Mouse (Mus musculus): ENCODE results near the gene Madd.

Madd gene

DNA sequence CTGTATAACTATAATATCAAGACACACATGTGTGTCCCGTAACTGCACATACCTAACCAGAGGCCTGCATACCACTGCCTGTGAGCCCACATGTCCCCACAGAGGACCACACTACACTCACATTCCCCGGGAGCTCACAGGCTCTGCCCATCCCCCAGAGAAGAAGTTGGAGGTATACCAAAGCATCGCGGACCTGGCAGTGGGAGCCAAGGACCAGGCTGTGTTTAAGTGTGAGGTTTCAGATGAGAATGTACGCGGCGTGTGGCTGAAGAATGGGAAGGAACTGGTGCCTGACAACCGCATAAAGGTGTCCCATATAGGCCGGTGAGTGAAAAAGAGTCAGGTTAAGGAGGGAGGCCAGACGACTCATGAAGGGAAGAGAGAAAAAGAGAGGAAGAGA is 58.5 kb downstream of the Madd start:
- in situ Hi-C loops (cut with MseI, MboI) = no loop called here

DNA sequence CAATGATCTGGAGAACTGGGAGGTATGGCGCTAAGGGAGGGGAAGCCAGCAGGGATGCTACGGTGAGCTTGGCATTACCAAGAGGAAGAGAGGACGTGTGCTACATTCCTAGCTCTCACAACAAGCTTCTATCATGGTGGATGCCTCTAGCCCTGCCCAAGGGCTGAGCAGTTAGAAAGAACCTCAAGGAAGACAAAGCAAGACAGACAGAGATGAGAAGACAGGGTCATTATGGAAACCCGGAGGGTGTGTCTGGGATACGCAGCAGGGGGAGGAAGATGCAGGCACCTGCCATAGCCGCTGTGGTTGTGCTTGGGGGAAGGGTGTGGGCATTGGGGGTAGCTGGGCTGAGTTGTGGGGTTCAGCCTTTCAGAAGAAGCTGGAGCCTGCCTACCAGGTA is 60.1 kb downstream of the Madd start:
- in situ Hi-C loops (cut with MseI, MboI) = no loop called here

DNA sequence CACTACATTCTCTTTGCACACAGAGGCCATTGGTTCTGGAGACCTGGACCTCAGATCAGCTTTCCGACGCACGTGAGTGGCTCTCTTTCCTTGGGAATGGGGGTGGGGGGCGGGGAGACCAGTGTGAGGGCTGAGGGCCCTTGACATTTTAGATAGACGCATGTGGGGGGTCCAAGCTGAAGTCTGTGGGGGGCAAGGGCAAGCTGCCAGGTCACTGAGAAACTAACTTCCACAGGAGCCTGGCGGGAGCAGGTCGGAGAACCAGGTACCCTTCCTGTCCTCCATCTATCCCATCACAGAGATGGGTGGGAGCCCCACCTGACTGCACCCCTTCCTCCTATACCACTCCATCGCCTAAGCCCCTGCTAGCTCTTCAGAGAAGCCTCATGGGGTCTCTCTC is 62.1 kb downstream of the Madd start:
- in situ Hi-C loops (cut with MseI, MboI) = no loop called here

DNA sequence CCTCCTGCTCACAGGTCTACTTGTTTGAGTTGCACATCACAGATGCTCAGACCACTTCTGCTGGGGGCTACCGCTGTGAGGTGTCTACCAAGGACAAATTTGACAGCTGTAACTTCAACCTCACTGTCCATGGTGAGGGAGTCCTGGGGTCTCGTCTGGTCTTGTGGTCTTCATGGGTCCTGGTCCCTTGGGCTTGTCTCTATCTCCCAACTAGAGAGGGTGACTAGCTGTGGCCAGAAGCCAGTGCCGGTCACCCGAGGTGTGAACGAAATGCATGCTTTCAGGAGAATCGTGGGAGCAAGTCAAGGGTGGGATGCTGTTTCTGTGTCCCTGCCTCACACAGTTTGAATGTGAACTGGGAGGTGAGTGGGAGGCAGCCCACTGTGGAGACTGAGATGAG is 62.6 kb downstream of the Madd start:
- in situ Hi-C loops (cut with MseI, MboI) = no loop called here

DNA sequence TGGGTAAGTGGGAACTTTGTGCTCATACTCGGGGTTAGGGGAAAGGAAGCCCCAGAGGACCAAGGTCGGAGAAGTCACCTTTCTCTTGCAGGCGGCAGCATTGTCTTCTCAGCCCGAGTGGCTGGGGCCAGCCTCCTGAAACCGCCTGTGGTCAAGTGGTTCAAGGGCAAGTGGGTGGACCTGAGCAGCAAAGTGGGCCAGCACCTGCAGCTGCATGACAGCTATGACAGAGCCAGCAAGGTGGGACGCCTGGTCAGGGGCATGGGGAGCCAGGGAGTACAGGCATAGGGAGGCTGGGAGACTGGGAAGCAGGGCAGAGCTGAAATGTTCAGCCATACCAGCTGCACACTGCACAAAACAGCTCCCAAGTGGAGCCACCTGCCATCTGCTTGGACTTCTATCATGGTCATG is 63.4 kb downstream of the Madd start:
- in situ Hi-C loops (cut with MseI, MboI) = no loop called here

DNA sequence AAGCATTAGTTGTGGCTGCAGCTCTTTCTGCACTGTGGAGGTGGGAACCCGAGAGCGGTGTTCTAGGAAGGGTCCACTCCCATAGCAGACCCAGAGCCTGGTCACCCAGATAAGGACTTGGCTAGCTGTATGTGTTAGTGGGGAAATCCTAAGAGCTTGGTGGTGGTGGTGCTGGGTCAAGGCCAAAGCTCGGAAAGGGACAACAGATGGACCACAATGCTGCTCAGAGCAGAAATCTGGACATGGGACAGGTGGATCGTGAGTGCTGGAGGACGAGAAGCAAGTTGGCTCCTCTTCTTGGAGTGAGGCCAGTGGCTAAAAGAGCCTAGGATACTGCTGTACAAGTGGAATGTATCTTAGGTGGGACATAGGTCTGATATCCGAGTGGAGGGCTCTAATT is 64.1 kb downstream of the Madd start:
- in situ Hi-C loops (cut with MseI, MboI) = loop anchor here (5.0 to 10.0 kb wide), 2 partner anchors 68 to 115 kb away; partner anchors contain the start of gene Ddb2 (in 1 of the 2)

DNA sequence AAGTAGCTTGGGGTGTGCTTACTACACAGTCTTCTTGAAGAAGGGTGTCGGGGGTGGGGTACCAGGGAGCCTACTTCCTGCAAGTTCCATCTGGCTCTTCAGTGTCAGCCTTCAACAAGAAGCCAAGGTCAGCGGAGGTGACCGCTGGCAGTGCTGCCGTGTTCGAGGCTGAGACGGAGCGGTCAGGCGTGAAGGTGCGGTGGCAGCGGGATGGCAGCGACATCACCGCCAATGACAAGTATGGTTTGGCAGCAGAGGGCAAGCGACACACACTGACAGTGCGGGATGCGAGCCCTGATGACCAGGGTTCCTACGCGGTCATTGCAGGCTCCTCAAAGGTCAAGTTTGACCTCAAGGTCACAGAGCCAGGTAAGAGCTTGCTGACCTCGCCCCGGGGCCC is 64.6 kb downstream of the Madd start:
- in situ Hi-C loops (cut with MseI, MboI) = loop anchor here (5.0 to 10.0 kb wide), 2 partner anchors 68 to 116 kb away; partner anchors contain the start of gene Ddb2 (in 1 of the 2)

DNA sequence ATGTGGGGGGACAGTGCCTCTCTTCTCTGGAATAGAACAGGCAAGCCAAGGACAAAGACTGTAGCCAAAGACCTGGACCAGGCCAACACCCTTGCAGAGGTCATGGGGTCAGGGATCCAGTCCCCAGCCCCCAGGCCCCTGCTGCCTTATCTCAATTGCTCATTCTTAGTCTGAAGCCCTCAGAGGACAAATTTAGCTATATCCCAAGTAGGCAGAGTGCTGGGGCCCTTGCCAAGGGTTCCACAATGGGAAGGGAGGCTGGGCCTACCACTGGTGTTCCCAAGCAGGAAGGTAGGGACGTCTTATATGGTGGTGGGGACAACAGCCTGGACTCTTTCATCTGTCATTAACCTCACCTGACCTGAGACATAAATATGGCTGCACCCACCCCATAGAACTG is 65.0 kb downstream of the Madd start:
- in situ Hi-C loops (cut with MseI, MboI) = loop anchor here (5.0 to 10.0 kb wide), 2 partner anchors 69 to 116 kb away; partner anchors contain the start of gene Ddb2 (in 1 of the 2)

DNA sequence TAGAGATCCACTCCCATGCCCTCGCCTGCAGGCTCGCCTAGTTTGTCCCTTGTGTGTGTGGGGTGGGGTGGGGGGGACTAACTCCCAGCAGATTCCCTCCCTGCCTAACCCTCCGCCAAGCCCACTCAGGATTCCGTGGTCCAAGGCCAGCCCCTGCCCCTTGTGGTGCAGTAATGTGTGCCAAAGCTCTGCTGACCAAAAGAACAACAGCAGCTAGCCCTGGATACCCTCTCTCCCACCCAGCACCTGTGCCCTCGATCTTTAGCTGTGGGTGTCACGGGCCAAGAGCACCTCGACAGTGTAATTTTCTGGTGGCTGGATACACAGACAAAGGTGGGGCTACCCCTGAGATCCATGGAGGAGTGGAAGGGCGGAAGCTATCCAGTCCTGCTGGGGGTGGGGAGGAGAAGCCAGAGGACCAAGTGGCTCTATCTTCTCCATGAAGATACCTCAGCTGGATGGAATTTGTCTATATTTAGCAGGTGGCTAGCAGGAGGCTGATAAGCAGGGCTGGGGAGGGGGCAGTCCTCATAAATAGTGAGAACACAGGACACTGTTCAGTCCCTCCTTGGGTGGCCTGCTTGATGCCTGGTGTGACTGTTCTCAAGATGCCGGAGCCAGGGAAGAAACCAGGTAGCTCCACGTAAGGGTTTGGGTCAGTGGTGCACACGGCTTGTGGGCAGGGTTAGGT is 65.9 kb downstream of the Madd start, which contains the start of gene Mybpc3:
Mybpc3 (plus strand) TSS at position 560 of the 691 bp plus-strand sequence.
- in situ Hi-C loops (cut with MseI, MboI) = loop anchor here (5.0 to 10.0 kb wide), 2 partner anchors 70 to 117 kb away; partner anchors contain the start of gene Ddb2 (in 1 of the 2)

DNA sequence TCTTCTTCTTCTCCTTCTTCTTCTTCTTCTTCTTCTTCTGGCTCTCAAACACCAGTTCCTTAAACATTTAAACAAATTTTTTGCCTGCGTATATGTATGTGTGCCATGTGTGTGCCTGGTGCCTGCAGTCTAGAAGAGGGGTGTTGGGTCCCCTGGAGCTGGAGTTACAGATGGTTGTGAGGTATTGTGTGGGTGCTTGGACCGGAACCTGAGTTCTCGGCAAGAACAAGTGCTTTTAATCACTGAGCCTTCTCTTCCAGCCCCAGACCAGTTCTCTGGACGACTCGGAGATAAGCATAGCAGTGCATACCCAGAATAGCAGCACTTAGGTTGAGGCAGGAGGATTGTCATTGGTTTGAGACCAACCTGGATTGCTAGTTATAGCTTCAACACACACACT is 66.8 kb downstream of the Madd start:
- in situ Hi-C loops (cut with MseI, MboI) = loop anchor here (5.0 to 10.0 kb wide), 2 partner anchors 70 to 118 kb away; partner anchors contain the start of gene Ddb2 (in 1 of the 2)

DNA sequence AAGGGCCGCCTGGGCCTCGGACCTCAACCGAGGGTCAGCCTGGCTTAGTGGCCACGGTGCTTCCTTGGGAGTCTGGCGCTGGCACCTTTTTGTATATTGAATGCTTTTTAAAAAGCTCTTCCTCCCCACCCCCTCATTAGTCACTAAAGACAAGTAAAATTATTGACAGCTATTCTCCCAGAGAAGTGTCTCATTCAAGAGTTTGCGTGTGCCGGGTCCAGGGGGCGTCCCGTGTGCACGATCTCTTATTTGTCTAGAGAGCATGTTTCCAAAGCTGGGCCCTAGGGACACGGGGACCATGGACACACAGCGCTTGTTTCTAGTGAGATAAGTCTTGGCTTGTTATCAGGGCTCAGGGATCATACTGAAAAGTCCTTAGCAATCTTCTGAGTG is 68.1 kb downstream of the Madd start:
- in situ Hi-C loops (cut with MseI, MboI) = loop anchor here (5.0 to 10.0 kb wide), 2 partner anchors 72 to 119 kb away; partner anchors contain the start of gene Ddb2 (in 1 of the 2)

DNA sequence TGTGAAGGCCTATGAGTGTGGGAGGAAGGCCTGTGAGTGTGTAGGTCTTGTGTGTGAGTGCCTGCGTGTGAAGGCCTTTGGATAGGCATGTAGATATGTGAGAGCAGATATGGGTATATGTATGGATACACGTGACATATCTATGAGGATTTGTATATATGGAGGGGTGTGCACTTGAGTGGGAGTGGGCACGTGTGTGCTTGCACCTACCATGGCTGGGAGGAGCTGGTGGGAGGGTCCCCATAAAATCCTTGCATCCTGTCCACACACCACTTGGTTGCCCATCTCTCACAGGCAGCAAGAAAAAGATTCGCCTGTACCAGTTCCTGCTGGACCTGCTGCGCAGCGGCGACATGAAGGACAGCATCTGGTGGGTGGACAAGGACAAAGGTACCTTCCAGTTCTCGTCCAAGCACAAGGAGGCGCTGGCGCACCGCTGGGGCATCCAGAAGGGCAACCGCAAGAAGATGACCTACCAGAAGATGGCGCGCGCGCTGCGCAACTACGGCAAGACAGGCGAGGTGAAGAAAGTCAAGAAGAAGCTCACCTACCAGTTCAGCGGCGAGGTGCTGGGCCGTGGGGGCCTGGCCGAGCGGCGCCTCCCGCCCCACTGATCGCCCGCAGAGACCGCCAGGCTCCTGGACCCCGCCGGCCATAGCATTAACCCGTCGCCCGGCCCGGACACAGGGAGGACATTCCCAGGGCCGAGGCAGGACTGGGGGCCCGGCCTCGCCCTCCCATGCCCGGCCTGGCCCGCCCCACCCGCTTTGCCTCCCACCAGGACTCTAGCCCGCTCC is 68.7 kb downstream of the Madd start:
- in situ Hi-C loops (cut with MseI, MboI) = loop anchor here (5.0 to 10.0 kb wide), 2 partner anchors 72 to 120 kb away; partner anchors contain the start of gene Ddb2 (in 1 of the 2)

DNA sequence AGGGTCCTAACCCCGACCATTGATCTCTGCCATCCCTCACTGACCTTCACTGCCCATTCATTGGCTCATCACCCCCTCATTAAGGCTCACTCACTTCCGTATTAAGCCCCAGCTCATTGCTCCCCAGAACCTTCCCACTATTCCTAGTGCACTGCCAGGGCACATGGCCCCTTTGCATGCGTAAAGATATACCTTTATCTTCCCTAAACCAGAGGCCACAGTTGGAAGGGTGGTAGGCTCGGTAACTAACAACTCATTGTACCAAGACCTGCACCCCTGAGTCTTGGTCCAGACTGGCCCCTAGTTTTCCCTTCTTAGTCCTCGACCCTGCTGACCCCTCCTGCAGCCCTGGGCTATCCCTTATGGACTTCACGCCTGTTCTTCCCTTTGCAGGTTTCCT is 69.8 kb downstream of the Madd start:
- in situ Hi-C loops (cut with MseI, MboI) = loop anchor here in 1 of 2 experiments (10.0 kb wide), 1 partner anchor 121 kb away; the partner anchor contains the start of gene Ddb2

DNA sequence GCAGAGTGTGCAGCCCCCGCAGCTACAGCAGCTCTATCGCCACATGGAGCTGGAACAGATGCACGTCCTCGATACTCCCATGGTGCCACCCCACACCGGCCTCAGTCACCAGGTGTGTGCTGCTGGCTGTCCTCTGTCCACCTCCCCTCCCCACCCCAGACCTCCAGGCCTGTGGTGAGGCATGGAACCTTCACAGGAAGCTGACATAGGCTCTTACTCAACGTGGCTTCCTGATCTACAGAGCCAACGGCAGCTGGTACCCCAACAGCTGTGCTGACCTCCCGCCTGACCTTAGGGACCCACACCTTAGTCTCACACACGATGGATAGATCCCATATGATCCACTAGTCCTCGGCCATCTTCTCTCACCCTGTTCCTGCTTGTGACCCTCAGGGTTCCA is 70.3 kb downstream of the Madd start:
- in situ Hi-C loops (cut with MseI, MboI) = loop anchor here in 1 of 2 experiments (10.0 kb wide), 1 partner anchor 121 kb away; the partner anchor contains the start of gene Ddb2

DNA sequence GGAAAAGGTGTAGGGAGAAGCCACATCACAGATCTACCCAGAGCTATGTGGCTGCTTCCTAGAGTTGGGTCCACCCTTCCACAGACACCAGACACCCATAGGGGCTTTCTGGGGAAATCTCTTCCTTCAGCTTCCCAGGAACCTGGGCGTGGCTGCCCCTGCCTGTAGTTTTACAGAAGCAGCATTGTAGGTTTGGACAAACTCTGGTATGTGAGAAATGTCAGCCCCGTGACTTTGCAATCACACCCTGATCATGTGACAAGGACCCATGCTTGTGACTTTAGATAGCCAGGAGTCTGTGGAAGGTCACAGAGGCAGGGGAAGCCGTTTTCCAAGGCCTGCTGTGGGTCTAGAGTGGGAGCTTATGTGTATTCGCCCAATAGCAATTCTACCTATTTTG is 71.1 kb downstream of the Madd start:
- in situ Hi-C loops (cut with MseI, MboI) = loop anchor here in 1 of 2 experiments (10.0 kb wide), 1 partner anchor 122 kb away; the partner anchor contains the start of gene Ddb2

DNA sequence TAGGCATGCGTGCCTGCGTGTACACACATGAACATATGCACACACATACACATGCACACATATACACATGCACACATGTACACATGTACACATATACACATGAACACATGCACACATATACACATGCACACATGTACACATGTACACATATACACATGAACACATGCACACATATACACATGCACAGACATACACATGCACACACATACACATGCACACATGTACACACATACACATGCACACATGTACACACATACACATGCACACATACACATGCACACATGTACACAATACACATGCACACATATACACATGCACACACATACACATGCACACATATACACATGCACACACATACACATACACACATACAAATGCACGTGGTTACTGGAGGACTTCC is 71.8 kb downstream of the Madd start:
- in situ Hi-C loops (cut with MseI, MboI) = loop anchor here in 1 of 2 experiments (10.0 kb wide), 1 partner anchor 123 kb away; the partner anchor contains the start of gene Ddb2

DNA sequence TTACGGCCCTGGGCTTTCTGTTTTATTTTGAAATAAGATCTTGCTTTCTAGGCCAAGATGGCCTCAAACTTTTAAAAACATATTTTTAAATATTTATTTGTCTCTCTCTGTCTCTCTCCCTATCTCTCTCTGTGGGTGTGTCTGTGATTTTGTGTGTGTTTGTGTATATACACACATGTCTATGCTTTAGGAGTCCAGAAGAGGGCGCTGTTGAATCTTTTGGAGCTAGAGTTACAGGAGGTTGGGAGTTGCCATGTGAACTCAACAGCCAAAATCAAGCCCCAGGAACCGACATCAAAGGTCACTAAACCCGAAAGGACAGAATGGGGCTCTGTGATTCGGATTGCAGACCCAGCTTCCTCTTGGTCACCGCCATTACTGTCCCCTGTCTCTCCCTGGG is 73.2 kb downstream of the Madd start:
- in situ Hi-C loops (cut with MseI, MboI) = loop anchor here in 1 of 2 experiments (10.0 kb wide), 1 partner anchor 124 kb away; the partner anchor contains the start of gene Ddb2

DNA sequence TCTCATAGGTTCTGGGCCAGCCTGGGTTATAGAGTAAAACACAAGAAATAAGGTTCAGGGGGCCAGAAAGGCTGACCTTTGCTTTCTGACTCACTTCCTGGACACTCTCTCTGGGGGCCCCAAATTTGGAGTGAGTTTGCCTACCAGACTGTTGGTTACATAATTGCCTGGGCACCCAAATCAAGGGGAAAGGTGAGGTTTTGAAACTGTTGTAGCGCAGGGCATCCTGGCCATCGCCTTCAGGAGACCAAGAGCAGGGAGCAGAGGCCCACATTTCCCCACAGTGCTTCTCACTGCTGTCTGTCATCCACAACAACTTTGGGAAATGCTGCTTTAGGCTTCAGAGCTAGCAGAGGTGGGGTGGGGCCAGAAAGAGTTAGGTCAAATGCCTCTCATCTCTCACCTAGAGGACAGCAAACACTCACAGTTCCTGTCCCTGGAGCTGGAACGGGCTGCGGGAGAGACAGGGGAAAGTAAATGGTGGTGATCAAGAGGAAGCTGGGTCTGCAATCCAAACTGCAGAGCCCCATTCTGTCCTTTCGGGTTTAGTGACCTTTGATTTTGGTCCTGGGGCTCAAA is 73.7 kb downstream of the Madd start:
- in situ Hi-C loops (cut with MseI, MboI) = loop anchor here in 1 of 2 experiments (10.0 kb wide), 1 partner anchor 125 kb away; the partner anchor contains the start of gene Ddb2

DNA sequence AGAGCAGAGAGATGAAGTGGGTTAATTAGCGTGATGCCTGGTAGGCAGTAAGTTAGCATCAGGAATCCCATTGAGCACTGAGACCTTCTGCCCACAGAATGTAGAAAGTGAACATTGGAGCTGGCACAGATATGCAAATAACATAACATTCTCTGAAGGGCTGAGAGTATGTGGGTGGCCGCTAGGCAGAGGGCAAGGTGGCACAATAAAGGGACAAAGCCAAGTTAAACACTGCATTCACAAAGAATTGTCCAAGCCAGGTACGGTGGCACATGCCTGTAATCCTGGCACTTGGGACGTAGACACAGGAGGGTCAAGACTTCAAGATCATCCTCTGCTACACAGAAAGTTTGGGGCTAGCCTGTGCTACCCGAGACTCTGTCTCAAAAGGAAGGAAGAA is 74.4 kb downstream of the Madd start:
- in situ Hi-C loops (cut with MseI, MboI) = no loop called here

DNA sequence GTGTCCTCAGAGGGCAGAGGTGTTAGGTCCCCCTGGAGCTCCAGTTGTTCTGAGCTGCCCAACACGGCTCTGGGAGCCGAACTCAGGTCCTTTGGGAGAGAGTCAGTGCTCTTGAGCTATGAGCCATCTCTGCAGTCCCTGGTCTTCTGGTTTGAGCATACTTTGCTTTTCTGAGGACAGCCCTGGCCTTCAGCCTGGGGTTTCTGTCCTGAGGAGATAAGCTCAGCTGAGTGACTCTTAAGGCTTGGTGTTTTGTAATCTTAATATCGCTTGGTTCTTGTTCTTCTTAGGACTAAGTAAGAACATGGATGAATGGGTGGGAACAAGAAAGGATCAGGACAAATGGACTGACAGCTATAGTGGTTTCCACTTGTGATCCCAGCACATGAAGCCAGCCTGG is 75.5 kb downstream of the Madd start:
- in situ Hi-C loops (cut with MseI, MboI) = no loop called here

DNA sequence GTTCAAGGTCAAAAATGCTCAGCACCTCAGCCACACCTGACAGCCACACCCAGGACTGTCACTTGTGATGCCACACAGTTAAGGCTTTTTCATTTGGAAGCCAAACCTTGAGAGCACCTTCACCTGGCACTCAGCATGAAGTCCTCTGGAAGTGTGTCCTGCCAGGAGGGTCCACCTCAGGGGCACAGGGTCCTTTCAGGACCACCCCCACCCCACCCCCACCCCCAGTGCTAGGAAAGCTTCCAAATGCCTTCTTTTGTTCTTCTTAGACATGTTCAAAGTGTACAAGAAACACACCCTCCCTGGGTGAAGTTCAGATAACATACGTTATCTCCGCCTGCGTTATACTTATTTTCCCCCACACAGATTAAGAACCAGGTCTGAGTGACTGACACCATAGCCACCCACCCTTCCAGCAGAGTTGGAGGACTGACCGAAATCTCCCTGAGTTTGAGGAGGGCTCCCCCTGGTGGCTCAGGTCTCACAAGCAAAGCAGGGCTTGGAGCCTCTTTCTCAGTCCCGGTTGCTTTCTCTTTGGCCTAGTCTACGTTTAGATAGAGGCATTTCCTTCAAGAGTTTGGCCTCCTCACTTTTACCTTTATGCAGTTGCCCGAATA is 82.4 kb downstream of the Madd start:
- in situ Hi-C loops (cut with MseI, MboI) = no loop called here

Data from mouse trophoblast stem cell (cell line).